Mouse (Mus musculus) ES-CJ7 (cell line): ENCODE data around the gene Gm47985.
A peak's percentile ranks its signal among the peaks of the same experiment; 100 is the strongest.
"Not testable (repeated sequence)": the region's sequence is repeated elsewhere in the genome, so short reads cannot be mapped to it uniquely, and the experiment has no call there.

Source experiments
- DNase-seq: peaks from one replicate; pipeline ENCODE4 v3.0.0; 2011; ENCODE audit warnings: low read depth, low spot score

The Gm47985 gene

GRCm38 (mm10) chr1:151182266-151182665 is at the start of gene Gm47985:
Gm47985 (plus strand) TSS chr1:151182537.
- DNase-seq: not testable (repeated sequence)

GRCm38 (mm10) chr1:151132686-151133085 is 49.7 kb upstream of the Gm47985 start:
- no peak for DNase-seq

GRCm38 (mm10) chr1:151138388-151138787 is 43.9 kb upstream of the Gm47985 start:
- no peak for DNase-seq

- DNase-seq: no peak
These were observed 41.4 kb upstream of the Gm47985 start for GRCm38 (mm10) chr1:151140956-151141355.

GRCm38 (mm10) chr1:151144471-151145146 is 37.7 kb upstream of the Gm47985 start:
- no peak for DNase-seq

GRCm38 (mm10) chr1:151147801-151148200 is 34.5 kb upstream of the Gm47985 start:
- DNase-seq: no peak

GRCm38 (mm10) chr1:151150211-151150610 is 32.1 kb upstream of the Gm47985 start:
- no peak for DNase-seq

GRCm38 (mm10) chr1:151151089-151151488 is 31.2 kb upstream of the Gm47985 start:
- DNase-seq: no peak

GRCm38 (mm10) chr1:151153056-151153652 is 29.2 kb upstream of the Gm47985 start:
- DNase-seq: no peak

- DNase-seq: not testable (repeated sequence)
These were observed 28.2 kb upstream of the Gm47985 start for GRCm38 (mm10) chr1:151154131-151154530.

- no peak for DNase-seq
These were observed 26.2 kb upstream of the Gm47985 start for GRCm38 (mm10) chr1:151156129-151156528.

GRCm38 (mm10) chr1:151156777-151157632 is 25.3 kb upstream of the Gm47985 start:
- no peak for DNase-seq

GRCm38 (mm10) chr1:151157963-151158856 is 24.1 kb upstream of the Gm47985 start:
- DNase-seq: no peak

GRCm38 (mm10) chr1:151158857-151159510 is 23.4 kb upstream of the Gm47985 start:
- no peak for DNase-seq

GRCm38 (mm10) chr1:151166031-151166430 is 16.3 kb upstream of the Gm47985 start:
- DNase-seq: no peak

GRCm38 (mm10) chr1:151167297-151168047 is 14.9 kb upstream of the Gm47985 start:
- DNase-seq: no peak

- DNase-seq: peak; percentile 2
These were observed 13.7 kb upstream of the Gm47985 start for GRCm38 (mm10) chr1:151168637-151169036.

- DNase-seq: peak; percentile 6
These were observed 10.5 kb upstream of the Gm47985 start for GRCm38 (mm10) chr1:151171572-151172461.
